Mouse (Mus musculus): Measurements from ENCODE around the gene Guca2a.

DNA sequence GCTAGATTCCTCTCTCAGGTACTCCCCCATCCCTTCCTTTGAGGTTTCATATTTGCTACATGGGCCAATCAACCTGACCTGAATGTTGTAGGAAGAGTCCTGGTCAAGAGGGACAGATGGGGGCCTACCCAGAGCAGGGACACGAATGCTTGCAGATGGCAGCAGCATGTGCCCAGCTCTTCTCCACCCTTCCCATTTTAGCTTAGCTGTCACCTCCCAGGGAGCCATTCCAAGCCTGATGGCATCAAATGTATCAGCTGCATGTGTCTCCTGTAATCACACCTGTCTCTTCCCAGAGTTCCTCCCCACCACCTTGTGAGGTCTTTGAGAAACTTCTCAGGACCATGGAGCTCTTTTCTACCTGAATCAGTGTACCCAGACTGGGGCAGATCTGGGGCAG lies 19.5 kb downstream of the Guca2a start:
- no peak for TF ChIP-seq GATA1 (IDR thresholded peaks at IDR 0.05; ENCODE audit: borderline replicate concordance, low read length)
- no peak for TF ChIP-seq FLI1 (IDR thresholded peaks at IDR 0.05; ENCODE audit: low read length)

Measured in megakaryocyte, embryonic 14.5 days (primary cell).